Mouse (Mus musculus): ENCODE results near the gene Prdm5. TPM values are rescaled to one million over a fixed set of nuclear protein-coding genes. Genes with fewer than 3 reads are reported as not detected.

Gene Prdm5
- total RNA-seq, 2 experiments from 2014 or later = 9.9 to 16.2 TPM

- DNase-seq = no peak
Measured at GRCm38 (mm10) chr6:65932776-65933175, 154.0 kb downstream of the Prdm5 start.

GRCm38 (mm10) chr6:65933177-65933576, 154.4 kb downstream of the Prdm5 start:
- DNase-seq = no peak

- no peak for DNase-seq
Measured at GRCm38 (mm10) chr6:65935566-65936281, 156.9 kb downstream of the Prdm5 start.

- no peak for DNase-seq
Measured at GRCm38 (mm10) chr6:65950492-65950891, 171.7 kb downstream of the Prdm5 start.

GRCm38 (mm10) chr6:65952309-65952708, 173.5 kb downstream of the Prdm5 start, which contains the start of gene 4930544G11Rik:
TSS of gene 4930544G11Rik (plus strand) at chr6:65952609.
- DNase-seq = no peak

- DNase-seq = peak; percentile 5
Measured at GRCm38 (mm10) chr6:65969386-65970111, 190.8 kb downstream of the Prdm5 start.

GRCm38 (mm10) chr6:65970410-65970809, 191.6 kb downstream of the Prdm5 start:
- DNase-seq = no peak

Other genes starting within 250 kb of the Prdm5 start
- 1 to 10 TPM; 3.3 to 3.9 TPM for gene Ndnf, start 107.4 kb upstream of the Prdm5 start, total RNA-seq (2021)
- gene 4930544G11Rik, start 173.6 kb downstream of the Prdm5 start, total RNA-seq (2021) = not detected